Mouse (Mus musculus) C2C12 (cell line): ENCODE data around the gene Car8. TPM values are rescaled to one million over a fixed set of nuclear protein-coding genes. Genes with fewer than 3 reads are reported as not detected.

ENCODE experiments used
- H3K27me3 ChIP-seq: one replicate; pipeline ENCODE4 v1.6.1; 2011; ENCODE audit not compliant: control insufficient read depth, insufficient read depth, insufficient read length
- H3K36me3 ChIP-seq: one replicate; pipeline ENCODE4 v1.6.1; 2011; ENCODE audit not compliant: control insufficient read depth, insufficient read depth
- H3K4me3 ChIP-seq: one replicate; pipeline ENCODE4 v1.5.1; 2011; ENCODE audit warnings: mild to moderate bottlenecking, control low read depth; ENCODE audit not compliant: poor library complexity, insufficient read depth, severe bottlenecking
- H3K79me2 ChIP-seq: one replicate; pipeline ENCODE4 v1.6.1; 2011; ENCODE audit not compliant: control insufficient read depth, insufficient read depth
- H3K79me3 ChIP-seq: one replicate; pipeline ENCODE4 v1.6.1; 2011; ENCODE audit warnings: low read depth, control low read depth
- H3ac ChIP-seq: one replicate; pipeline ENCODE3; 2011; ENCODE audit warnings: low read depth; ENCODE audit not compliant: control insufficient read depth, insufficient read length
- CEBPB ChIP-seq: IDR thresholded peaks from one replicate; pipeline ENCODE4 v1.6.1; 2011; ENCODE audit warnings: low read depth, mild to moderate bottlenecking, control low read depth, moderate library complexity
- CTCF ChIP-seq: IDR thresholded peaks from one replicate; pipeline ENCODE4 v1.5.1; 2011; ENCODE audit not compliant: control insufficient read depth, insufficient read depth, insufficient read length
- FOSL1 ChIP-seq: IDR thresholded peaks from one replicate; pipeline ENCODE4 v1.8.0; 2011; ENCODE audit warnings: mild to moderate bottlenecking, low read length; ENCODE audit not compliant: poor library complexity, insufficient read depth, severe bottlenecking
- MAX ChIP-seq: IDR thresholded peaks from one replicate; pipeline ENCODE4 v1.6.1; 2011; ENCODE audit warnings: mild to moderate bottlenecking, control low read depth
- MYOD1 ChIP-seq: IDR thresholded peaks from one replicate; pipeline ENCODE4 v1.6.1; 2011; ENCODE audit warnings: low read depth; ENCODE audit not compliant: control insufficient read depth, insufficient read length
- MYOG ChIP-seq: IDR thresholded peaks from one replicate; pipeline ENCODE4 v1.6.1; 2011; ENCODE audit not compliant: control insufficient read depth, insufficient read length; ENCODE audit errors: extremely low read depth
- USF1 ChIP-seq: IDR thresholded peaks from one replicate; pipeline ENCODE4 v1.6.1; 2011; ENCODE audit warnings: low read depth, mild to moderate bottlenecking, control low read depth, moderate library complexity
- polyA plus RNA-seq: library from polyadenylated mRNA; unstranded; fragments of >200 nt; fragmentation: generic; extraction: Trizol; gene quantifications from one replicate; pipeline ENCODE4 v1.2.1, GENCODE M21; 2012; ENCODE audit warnings: missing spikeins

Car8 gene
- polyA plus RNA-seq, 1 experiment = 36.3 TPM

DNA sequence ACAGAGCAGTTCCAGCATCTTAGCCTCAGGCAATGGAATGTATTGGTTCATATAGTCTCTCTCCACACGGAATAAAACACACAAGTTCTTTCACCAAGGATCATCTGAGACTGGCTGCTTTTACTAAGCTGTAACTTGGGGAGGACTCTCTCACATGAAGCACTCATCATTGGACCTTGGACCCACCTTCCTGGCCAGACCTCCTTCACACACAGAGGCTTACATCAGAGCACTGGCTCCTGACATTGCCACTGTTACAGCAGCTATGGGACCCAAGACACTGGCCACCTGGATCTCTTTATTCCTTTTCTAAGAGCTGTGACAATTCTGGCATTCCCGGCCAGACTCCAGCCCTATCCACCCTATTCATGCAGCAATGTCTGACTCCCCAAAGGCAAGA, 101.4 kb downstream of the Car8 start:
- TF ChIP-seq MYOG = no peak
- TF ChIP-seq CEBPB = no peak
- Histone ChIP-seq H3K27me3 (no peaks in the 10 kb centered on the region), H3K79me2 (no peaks in the 10 kb centered on the region), H3K4me3 (no peak overlapping the region), H3K79me3 (no peaks in the 10 kb centered on the region), H3ac (no peak overlapping the region), H3K36me3 (no peaks in the 10 kb centered on the region)

GRCm38 (mm10) chr4:8132024-8132423, 106.8 kb downstream of the Car8 start:
- no peaks in the 10 kb centered on the region for H3K27me3 ChIP-seq
- no peaks in the 10 kb centered on the region for H3K79me3 ChIP-seq
- H3K36me3 ChIP-seq = no peaks in the 10 kb centered on the region
- no peak overlapping the region for H3K4me3 ChIP-seq
- no peak overlapping the region for H3ac ChIP-seq
- no peaks in the 10 kb centered on the region for H3K79me2 ChIP-seq
- no peak for TF ChIP-seq FOSL1
- no peak for TF ChIP-seq CTCF
- no peak for TF ChIP-seq CEBPB
- no peak for TF ChIP-seq MAX
- no peak for TF ChIP-seq MYOG
- no peak for TF ChIP-seq MYOD1
- no peak for TF ChIP-seq USF1

DNA sequence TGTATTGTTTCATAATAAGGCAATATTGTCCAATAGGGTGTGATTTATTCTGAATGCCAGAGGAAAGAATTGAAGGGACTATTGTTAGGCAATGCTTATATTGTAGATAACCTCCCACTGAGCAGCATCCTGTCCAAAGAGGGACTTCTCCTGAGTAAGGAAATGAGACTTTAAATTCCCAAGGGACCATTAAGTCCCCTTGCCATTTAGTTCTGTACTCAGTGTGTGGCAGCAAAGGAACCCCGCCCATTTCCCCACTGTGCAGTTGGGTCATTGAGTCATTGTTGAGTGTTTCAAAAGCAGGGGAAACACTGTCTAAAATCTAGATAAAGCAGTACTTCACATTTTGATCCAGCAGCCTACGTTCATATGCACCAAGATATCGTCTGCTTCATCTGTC, 125.3 kb downstream of the Car8 start:
- H3K79me3 ChIP-seq = no peaks in the 10 kb centered on the region
- no peaks in the 10 kb centered on the region for H3K27me3 ChIP-seq
- TF ChIP-seq MAX (no peak), CTCF (no peak), USF1 (no peak)
- no peak overlapping the region for H3ac ChIP-seq
- H3K4me3 ChIP-seq = no peak overlapping the region
- H3K79me2 ChIP-seq = no peaks in the 10 kb centered on the region
- no peaks in the 10 kb centered on the region for H3K36me3 ChIP-seq

DNA sequence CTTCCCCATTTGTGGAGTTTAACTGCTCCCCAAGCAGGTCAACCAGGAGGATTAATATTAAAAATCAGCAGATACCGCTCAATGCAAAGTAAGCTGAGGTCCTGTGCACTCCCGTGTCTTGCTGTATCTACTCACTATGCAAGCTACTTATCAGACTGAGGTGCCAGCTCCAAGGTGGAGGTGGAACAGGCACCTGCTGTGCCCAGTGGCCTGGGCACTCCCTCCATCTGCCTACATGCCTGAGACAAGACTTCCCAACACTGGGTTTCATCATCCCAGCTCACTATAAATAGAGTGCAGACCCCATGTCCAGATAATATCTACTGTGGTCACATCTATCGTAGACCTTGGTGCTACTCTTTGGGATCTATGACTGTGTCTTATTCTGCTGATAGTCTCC, 127.0 kb downstream of the Car8 start:
- TF ChIP-seq CTCF (no peak), MYOG (no peak), MAX (no peak), USF1 (no peak), FOSL1 (no peak), CEBPB (no peak), MYOD1 (no peak)

GRCm38 (mm10) chr4:8109906-8110567, 128.8 kb downstream of the Car8 start:
- no peaks in the 10 kb centered on the region for H3K36me3 ChIP-seq
- no peak overlapping the region for H3ac ChIP-seq
- no peak overlapping the region for H3K4me3 ChIP-seq
- no peaks in the 10 kb centered on the region for H3K27me3 ChIP-seq
- H3K79me3 ChIP-seq = no peaks in the 10 kb centered on the region
- H3K79me2 ChIP-seq = no peaks in the 10 kb centered on the region
- TF ChIP-seq MYOD1 (no peak), MYOG (no peak), CEBPB (no peak), FOSL1 (no peak), MAX (no peak), CTCF (no peak), USF1 (no peak)

More for the DNA sequence above, 127.0 kb downstream of the Car8 start:
- H3K27me3 ChIP-seq = no peaks in the 10 kb centered on the region
- H3K79me2 ChIP-seq = no peaks in the 10 kb centered on the region
- H3K4me3 ChIP-seq = no peak overlapping the region
- H3K36me3 ChIP-seq = no peaks in the 10 kb centered on the region
- no peaks in the 10 kb centered on the region for H3K79me3 ChIP-seq
- no peak overlapping the region for H3ac ChIP-seq

DNA sequence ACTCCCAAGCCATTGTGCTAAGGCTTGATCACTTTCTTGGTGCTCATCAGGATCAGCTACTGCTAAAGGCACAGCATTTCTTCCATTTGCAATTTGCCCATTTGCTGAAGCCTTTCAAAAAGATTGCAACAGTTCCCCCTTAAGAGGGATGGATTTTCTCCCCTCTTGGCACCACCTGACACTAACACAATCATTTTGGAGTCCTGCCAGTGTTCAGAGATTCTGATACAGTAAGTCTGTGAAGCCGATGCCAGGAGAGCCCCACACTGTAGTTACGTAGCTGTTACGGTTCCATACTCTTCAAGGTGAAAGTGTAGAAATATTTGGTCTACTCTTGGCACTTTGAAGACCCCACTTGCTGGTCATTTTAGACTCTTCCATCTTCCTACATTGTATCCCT, 137.4 kb downstream of the Car8 start:
- no peak for TF ChIP-seq CEBPB
- no peak for TF ChIP-seq MYOG
- no peak for TF ChIP-seq MYOD1
- Histone ChIP-seq H3K79me3 (no peaks in the 10 kb centered on the region), H3K36me3 (no peaks in the 10 kb centered on the region), H3ac (no peak overlapping the region), H3K79me2 (no peaks in the 10 kb centered on the region), H3K4me3 (no peak overlapping the region), H3K27me3 (no peaks in the 10 kb centered on the region)
